Mouse (Mus musculus) cerebellum, postnatal 36 days (tissue): Measurements from ENCODE around the gene Agbl4.
"Not testable (repeated sequence)": the region's sequence is repeated elsewhere in the genome, so short reads cannot be mapped to it uniquely, and the experiment has no call there.

Experiments
- DNase-seq, 2 experiments: peaks; one replicate each; pipeline ENCODE4 v3.0.0; 2021 to 2022; ENCODE audit warnings: mixed read lengths in 2 of 2

Gene Agbl4

GRCm38 (mm10) chr4:110921013-110921412, 523.6 kb downstream of the Agbl4 start:
- DNase-seq, result no peak

- DNase-seq, result no peak
Observed at GRCm38 (mm10) chr4:111001641-111002040, 604.2 kb downstream of the Agbl4 start.

DNA sequence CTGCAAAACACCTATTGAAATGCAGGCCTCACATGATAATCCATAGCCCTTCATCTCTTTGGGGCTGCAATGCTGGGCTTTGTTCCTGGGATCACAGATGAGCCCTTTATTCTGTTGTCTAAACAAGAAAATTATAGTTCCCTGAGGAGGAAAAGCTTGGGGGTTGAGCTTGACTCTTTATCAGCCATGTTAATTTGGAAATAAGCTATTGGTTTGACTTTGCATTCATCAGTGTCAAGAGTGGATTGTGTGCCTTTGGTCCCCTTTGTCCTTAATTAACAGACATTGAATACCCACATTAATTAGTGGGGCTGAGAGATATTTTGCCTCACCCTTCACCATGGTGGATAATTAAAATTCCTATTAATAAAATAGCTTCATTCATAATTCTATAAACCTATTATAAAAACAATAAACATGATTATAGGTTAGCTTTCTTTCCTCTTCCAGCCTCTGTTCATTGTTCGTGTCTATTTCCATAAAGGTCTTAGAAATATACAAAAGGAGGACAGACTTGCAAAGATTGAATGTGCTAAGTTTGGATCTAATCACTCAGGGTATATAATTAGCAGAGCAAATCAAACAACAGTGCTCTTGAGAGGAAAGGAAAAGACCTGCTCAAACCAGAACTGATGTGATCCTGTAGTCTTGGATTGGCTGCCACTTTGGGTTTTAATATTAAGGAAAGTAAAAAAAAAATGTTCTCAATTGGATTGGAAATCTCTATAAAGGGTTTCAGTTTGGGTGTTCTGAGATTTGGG, 607.4 kb downstream of the Agbl4 start:
- no peak for DNase-seq

DNA sequence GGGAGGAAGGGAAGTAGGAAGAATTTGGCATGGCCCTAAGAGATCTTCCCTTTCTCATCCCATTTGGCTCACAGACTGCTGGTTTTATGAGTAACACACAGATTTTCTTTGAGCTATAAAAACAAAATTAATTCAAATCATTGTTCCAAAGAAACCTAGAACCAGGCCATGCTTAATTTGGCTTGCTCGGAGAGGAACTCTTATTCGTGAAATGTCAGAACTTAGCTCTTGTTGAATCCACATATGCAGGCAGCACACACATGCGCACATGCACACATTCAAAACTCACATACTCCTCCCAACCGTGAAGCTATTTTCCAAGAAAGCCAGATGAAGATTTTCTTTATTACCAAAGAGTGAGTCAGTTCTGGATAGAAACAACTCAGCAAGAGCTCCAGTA, 621.9 kb downstream of the Agbl4 start:
- no peak for DNase-seq

DNA sequence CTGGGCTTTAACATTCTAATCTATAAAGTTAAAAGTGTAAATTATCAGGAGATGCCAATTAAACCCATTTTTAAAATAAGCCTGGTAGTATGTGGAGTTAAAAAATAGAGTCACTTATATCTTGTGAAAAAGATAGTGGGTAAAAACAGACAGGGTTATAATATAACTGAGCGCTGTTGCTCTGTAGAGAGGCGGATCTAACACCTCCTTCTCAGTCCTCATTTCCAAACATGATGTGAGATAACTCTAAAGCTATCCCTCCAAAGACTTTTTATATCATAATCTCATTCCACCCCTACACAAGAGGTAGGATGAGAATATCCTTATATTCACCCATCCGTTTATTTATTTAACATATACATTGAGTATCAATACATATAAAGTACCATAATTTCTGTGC, 669.9 kb downstream of the Agbl4 start:
- no peak for DNase-seq

GRCm38 (mm10) chr4:111073738-111074497, 676.5 kb downstream of the Agbl4 start:
- no peak for DNase-seq

GRCm38 (mm10) chr4:111074701-111075154, 677.3 kb downstream of the Agbl4 start:
- DNase-seq, result no peak

DNA sequence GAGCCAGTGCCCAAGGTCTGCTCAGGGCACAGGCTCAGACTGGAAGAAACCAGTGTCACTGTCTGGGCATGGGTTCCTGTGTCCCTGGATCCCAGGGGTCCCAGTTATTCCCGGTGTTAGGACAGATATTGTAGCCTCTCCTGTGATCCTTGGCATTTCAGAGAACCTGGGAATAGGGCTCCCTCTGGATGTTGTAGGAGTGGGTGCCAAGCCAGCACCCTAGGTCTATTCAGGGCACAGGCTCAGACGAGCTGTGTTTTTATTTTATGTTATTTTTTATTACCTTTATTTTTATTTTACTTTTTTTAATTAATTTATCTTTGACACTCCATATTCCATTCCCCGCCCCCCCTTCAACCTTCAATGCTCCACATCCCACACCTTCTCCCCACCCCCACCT, 680.3 kb downstream of the Agbl4 start:
- no peak for DNase-seq

DNA sequence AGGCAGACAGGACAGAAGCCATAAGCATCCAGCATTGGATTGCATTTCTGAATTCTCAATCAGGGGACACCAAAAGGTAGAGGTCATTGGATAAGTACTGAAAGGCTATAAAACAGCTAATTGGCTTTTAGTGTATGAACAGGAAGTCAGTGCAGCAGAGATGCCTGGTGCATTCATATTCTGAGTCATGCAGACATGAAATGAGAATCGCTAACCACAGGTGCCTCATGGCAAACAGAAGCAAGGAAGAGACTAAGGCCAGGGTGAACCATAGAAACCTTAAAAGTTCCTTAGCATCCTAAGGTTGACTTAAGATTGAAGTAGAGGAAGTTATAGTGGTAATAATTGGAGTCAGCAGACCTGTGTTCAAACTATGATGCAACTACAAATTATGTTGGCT, 687.9 kb downstream of the Agbl4 start:
- DNase-seq, result no peak

GRCm38 (mm10) chr4:111136217-111137147, 739.0 kb downstream of the Agbl4 start:
- no peak for DNase-seq

- DNase-seq, result no peak
Observed at GRCm38 (mm10) chr4:111147748-111148147, 750.3 kb downstream of the Agbl4 start.

GRCm38 (mm10) chr4:111155859-111156258, 758.4 kb downstream of the Agbl4 start:
- DNase-seq, result no peak

- no peak for DNase-seq
Observed at GRCm38 (mm10) chr4:111181478-111181877, 784.0 kb downstream of the Agbl4 start.

DNA sequence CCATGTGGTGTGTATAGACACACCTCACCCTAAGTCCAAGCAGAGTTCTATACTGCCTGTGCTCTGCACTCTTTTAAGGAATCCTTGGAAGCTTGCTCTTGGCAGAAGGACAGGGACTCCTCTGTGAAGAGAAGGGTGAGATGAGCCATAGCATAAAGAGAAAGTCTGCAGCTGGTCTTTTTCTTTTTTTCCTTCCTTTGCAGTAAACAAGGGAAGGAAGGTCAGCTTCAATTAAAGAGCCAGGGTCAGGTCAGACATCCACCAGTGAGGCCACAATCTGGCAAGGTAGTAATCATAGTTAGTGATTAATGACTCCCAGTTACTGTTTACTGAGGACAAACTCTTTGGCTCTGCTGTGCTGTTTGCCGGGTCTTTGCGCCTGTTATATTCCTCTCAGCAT, 802.6 kb downstream of the Agbl4 start:
- no peak for DNase-seq

GRCm38 (mm10) chr4:111215191-111215762, 817.8 kb downstream of the Agbl4 start:
- no peak for DNase-seq

- not testable (repeated sequence) for DNase-seq
Observed at GRCm38 (mm10) chr4:111219030-111219429, 821.6 kb downstream of the Agbl4 start.

DNA sequence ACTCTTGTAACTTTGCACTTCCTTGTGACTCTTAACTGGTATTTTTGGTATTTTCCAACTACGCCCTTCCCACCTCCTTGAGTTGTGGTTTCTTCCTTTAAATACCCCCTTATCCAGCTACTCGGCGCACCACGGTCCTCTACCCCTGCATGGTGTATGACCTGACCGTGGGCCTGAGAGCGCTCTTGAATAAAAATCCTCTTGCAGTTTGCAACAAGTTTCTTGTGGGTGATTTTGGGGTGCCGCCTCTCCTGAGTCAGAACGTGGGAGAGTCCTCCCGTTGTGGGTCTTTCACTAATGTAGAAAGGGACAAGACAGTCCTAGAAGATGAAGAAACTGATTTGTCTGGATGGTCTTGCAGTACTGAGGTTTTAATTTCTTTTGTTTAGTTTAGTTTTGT, 822.1 kb downstream of the Agbl4 start:
- not testable (repeated sequence) for DNase-seq

DNA sequence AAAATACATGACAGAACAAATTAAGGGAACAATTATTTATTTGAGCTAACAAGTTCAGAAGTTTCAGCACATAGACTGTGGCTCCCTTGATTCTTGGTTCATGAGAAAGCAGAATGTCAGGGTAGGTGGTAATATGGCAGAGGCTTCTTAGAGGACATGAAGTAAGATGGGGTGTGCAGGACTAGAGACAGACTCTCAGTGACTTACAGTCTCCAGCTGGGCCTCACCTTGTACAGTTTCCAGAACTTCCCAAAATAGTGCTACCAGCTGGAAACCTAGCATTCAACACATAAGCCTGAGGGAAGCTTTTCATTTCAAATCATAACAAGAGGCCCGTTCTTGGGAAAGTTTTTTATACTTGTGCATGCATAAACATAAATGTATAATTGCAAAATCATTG, 836.4 kb downstream of the Agbl4 start:
- no peak for DNase-seq

- DNase-seq, result no peak
Observed at GRCm38 (mm10) chr4:111251917-111252316, 854.5 kb downstream of the Agbl4 start.

- DNase-seq, result no peak
Observed at GRCm38 (mm10) chr4:111255499-111255898, 858.0 kb downstream of the Agbl4 start.

- DNase-seq, result no peak
Observed at GRCm38 (mm10) chr4:111256931-111257330, 859.5 kb downstream of the Agbl4 start.

- DNase-seq, result no peak
Observed at GRCm38 (mm10) chr4:111280936-111281335, 883.5 kb downstream of the Agbl4 start.

GRCm38 (mm10) chr4:111281836-111282235, 884.4 kb downstream of the Agbl4 start:
- no peak for DNase-seq
